Mouse (Mus musculus) mesoderm, embryonic 11.5 days (tissue): Measurements from ENCODE around the gene Clvs2.

Experiments
- DNase-seq: peaks from one replicate; pipeline ENCODE4 v3.0.0-alpha.2; 2012; ENCODE audit warnings: low read depth, low spot score

Clvs2 gene

GRCm38 (mm10) chr10:33624131-33624879 lies at the start of gene Clvs2:
TSS of gene Clvs2 (minus strand) at chr10:33624769.
- peak; percentile 37 for DNase-seq

DNA sequence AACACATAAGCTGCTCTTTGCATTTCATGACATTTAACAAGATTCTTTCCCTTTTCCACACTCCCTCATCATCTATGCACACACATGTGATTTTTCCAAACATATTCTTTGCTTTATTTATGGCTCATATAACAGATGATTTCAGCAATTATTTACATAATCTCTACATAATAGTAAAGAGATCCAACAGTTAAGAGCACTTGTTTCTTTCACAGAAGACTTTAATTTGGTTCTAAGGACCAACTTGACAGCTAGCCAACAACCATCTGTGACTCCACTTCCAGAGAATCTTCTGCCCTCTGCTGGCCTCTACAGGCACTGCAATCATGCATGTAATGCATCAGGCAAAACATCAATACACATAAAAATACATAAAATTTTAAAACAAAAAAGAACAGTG lies 28.6 kb upstream of the Clvs2 start:
- peak; percentile 47 for DNase-seq

DNA sequence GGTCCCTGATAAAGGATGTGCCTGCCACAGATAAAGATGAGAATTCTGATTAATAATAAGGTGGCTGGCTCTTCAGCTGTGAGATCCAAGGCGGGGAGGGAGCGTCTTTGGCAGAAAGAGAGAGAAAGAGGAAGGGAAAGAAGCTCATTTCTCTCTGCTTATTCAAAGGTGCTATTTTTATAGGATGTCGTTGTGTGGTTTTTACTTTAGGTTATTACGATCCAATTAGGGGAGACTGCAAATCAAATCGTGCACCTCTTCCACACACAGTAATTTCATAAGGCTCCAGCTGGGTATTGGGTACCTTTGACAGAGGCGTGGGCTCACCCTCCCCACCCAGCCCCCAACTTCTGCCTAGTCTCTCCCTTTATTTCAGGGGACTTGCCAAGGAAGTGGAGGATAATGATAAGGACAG lies 985 bp downstream of the Clvs2 start:
- DNase-seq = no peak

DNA sequence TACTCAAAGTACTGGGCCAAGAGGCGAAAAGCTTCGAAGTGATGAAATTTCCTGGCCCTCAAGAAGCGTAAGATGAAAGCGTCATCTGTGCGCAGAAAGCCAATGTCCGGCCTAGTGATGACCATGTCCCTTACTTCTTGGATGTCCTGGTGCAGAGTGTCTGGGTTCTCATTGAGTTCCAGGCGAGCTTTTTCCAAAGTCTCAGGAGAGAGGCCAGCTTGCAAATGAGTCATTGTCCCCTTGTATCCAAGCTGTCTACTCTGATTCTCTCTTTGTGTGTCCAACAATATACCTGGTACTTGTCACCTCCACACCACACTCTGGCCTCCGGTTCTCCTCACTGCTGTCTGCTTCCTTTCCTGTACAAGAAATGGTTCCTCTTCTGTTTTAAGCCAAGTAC lies 1.9 kb downstream of the Clvs2 start:
- DNase-seq = no peak

- no peak for DNase-seq
Observed at GRCm38 (mm10) chr10:33616207-33616606, 8.4 kb downstream of the Clvs2 start.

GRCm38 (mm10) chr10:33613197-33613596 lies 11.4 kb downstream of the Clvs2 start:
- DNase-seq = no peak

DNA sequence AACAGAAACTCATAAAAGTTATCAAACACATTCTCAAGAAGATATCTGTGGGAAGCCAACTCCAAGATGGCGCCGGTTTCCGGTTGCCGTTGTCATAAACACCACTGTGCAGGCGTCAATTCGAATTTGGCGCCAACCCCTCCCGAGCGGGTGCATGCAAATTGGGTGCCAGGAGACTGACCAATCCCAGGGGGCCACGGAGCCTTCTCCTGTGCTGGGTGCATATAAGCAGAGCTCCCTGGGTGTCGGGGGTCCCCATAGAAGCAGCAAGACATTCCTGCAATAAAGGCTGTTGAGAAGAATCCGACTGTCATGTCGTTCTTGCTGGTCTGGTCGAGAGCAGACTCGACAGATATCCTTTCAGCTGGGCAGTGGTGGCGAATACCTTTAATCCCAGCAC lies 31.8 kb downstream of the Clvs2 start:
- no peak for DNase-seq

DNA sequence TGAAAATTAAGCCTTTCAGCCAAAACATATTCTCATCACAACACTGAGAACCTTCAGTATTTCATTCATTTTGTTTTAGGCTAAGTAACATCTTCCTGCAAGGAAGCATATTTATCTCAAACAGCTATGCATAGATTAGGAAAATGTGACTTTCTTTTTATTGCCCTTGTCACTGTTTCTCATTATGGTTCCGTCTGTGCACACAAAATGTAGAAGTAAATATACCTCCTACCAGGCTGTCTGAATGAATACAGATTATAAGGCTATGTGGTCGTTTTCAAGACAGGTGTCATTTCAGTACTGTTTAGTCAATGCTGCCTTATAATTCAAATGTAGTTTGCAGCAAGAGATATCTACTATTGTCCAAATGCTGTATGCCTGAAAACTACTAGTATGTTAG lies 35.8 kb downstream of the Clvs2 start:
- no peak for DNase-seq

- no peak for DNase-seq
Observed at GRCm38 (mm10) chr10:33587118-33587517, 37.5 kb downstream of the Clvs2 start.

DNA sequence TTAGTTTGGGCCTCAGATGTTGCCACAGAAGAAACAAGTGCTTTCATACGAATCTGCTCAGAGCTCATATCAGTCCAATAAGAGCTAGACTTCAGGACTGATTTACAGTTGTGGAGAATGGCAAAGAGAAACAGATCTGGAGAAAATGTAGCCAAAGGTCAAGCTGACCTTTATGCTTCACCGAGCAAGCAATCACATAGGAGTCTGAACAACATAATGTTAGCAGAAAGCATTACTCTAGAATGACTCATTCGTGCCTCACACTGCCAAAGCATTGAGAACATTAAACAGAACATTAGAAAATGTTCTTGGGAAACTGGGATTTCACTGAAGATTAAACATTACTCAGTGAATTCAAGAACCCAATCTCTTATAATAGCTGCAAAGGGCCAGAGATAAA lies 66.5 kb downstream of the Clvs2 start:
- peak; percentile 14 for DNase-seq

DNA sequence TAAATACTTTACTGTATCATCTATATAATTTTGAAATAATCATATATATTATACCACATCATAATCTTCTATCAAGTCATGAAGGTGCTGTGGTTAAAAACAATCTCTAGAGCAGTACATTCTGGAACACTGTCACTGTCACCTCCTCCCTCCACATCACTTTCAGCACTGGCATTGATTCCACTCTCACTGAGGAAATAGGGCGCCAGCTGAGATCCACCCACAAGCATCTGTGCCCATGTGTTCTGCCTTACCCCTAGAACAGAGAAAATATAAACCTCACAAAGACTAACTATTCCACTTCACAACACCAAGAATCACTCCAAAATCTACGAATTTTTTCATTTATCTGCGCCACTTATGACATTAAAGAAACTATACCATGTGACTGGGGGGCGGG lies 84.2 kb downstream of the Clvs2 start:
- no peak for DNase-seq
